In genomic region chr13:56226175-56226954, GRCm38 (mm10) we compare ENCODE assay signal across 11 mouse cellular contexts. TPM values are rescaled to one million over a fixed set of nuclear protein-coding genes. Genes with fewer than 3 reads are reported as not detected.
DNase-seq lines count a peak whose midpoint lies in the region; ATAC-seq lines count a peak whose summit lies in the region.
"Had no signal": no experiment of that assay in that cellular context is flagged by ENCODE, and none has a peak within 500 bp of the region (broad histone marks: within the 10 kb centered on the region; RNA-seq: fewer than 3 reads in every experiment).

No protein-coding gene starts in this region.

- no peak for ATAC-seq in granulocyte monocyte progenitor cell, adult 5-6 weeks (replicated peaks; ENCODE audit: poor library complexity, severe bottlenecking)

- peak; percentile 22 for DNase-seq in lung, postnatal 10 days
- DNase-seq in lung, postnatal 25 days (ENCODE audit: low spot score), result no peak
- peak; percentile 30 for DNase-seq in embryo, embryonic 10.5 days (ENCODE audit: low spot score)
- peak; percentile 59 for DNase-seq in layer of hippocampus, adult 9-11 months
- peak; percentile 43 for DNase-seq in right cerebral cortex, postnatal 14 days
- DNase-seq in thymus, postnatal 25 days, result no peak
- DNase-seq in gastrocnemius, postnatal 25 days, result no peak
- DNase-seq: thymus, postnatal 36 days had no signal

RNA-seq across cellular contexts. Expression of gene Neurog1, which starts 25.6 kb away (rescaled TPM):
- not detected in 2 replicates for total RNA-seq in granulocyte monocyte progenitor cell, adult 5-6 weeks (2014; fragmentation: Nextera tagmentation)
- not detected in 2 replicates for total RNA-seq in granulocyte monocyte progenitor cell, adult 5-6 weeks (2017)
- not detected for total RNA-seq in gastrocnemius, postnatal 25 days (2021)
- total RNA-seq: gastrocnemius, adult 18-20 months; MEL had no signal

RNA-seq across cellular contexts. Expression of gene Tifab, which starts 47.7 kb away (rescaled TPM):
- total RNA-seq in granulocyte monocyte progenitor cell, adult 5-6 weeks (2014; fragmentation: Nextera tagmentation), result 148 and 174 TPM in 2 replicates
- total RNA-seq in granulocyte monocyte progenitor cell, adult 5-6 weeks (2017), result 115 and 120 TPM in 2 replicates
- total RNA-seq in gastrocnemius, postnatal 25 days (2021), result under 1 TPM; 0.21 to 0.36 TPM
- total RNA-seq: MEL had no signal

Comparison
In these comparisons a context has a peak if more than half of its experiments do, and no peak if none do; other contexts are left out.
1. DNase-seq: peak in lung, postnatal 10 days (single experiment), embryo, embryonic 10.5 days (single experiment), layer of hippocampus, adult 9-11 months (single experiment) and right cerebral cortex, postnatal 14 days (single experiment); none in lung, postnatal 25 days (single experiment), thymus, postnatal 25 days (single experiment) and gastrocnemius, postnatal 25 days (single experiment).
2. RNA of gene Tifab, which starts 47.7 kb away (total RNA-seq): 115 to 174 TPM in granulocyte monocyte progenitor cell, adult 5-6 weeks; 0.21 to 0.36 TPM in gastrocnemius, postnatal 25 days; every median in the first group is over 10 times any median in the second.